Mouse (Mus musculus) spleen, adult 2 months (tissue): Measurements from ENCODE around the gene Rab11a.

Experiments
- CTCF ChIP-seq: fragments of 200-500 bp; IDR thresholded peaks from 2 replicates; pipeline ENCODE4 v1.5.1; 2011; ENCODE audit warnings: mild to moderate bottlenecking, inconsistent platforms; ENCODE audit not compliant: insufficient read depth, insufficient read length, insufficient replicate concordance; ENCODE audit errors: extremely low read depth
- POLR2A ChIP-seq: fragments of 200-500 bp; IDR thresholded peaks from 2 replicates; pipeline ENCODE4 v1.6.1; 2011; ENCODE audit warnings: low read depth, low read length, inconsistent platforms

- no peak for TF ChIP-seq CTCF
- no peak for TF ChIP-seq POLR2A
Measured at GRCm38 (mm10) chr9:64774883-64775282, 37.3 kb upstream of the Rab11a start.
